ENCODE assay signal across 8 mouse cellular contexts in the genomic region with DNA sequence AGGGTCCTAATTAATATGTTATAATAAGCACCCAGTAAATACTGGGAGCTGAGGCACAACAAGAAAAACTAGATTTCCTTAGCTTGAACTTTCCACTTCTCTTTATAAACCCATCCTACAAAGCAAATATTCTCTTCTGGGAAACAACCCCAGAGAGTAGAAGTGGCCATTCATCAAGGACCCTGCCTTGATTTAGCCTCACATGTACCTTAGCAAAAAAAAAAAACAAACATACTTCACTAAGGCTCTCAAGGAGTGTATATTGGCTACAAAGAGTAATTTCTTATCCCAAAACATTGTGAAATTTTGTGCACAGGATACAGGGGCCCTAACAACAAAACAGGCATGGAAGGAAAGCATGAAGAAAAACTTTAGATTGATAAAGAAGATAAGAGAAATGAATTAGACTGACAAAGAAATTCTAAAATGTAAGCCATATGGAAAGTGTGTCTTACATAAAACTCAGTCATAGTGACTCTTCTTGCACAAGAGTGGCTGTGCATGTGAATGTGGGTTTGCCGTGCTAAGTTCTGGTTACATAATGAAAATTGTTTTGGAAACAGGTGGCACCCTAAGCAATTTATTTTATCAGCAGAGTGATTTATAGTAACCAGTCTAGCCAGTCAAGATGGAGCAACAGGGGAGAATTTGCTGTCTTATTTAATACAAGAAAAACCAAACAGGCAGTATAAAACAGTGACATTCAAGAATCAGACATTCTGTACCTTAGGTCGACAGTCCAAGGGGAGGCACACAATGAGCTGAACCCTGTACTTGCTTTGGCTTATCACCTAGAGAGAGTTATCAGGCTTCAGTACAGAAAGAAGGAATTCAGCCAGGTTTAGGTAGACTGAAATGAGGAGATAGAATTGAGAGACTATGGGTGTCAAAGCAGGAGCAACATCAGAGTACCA. TPM values are rescaled to one million over a fixed set of nuclear protein-coding genes. Genes with fewer than 3 reads are reported as not detected.
DNase-seq lines count a peak whose midpoint lies in the region; ATAC-seq and TF ChIP-seq lines count a peak whose summit lies in the region.

No protein-coding gene starts in this region.

- DNase-seq in neural tube, embryonic 11.5 days (ENCODE audit: low spot score) = no peak
- no peak for DNase-seq in neural tube, embryonic 10.5 days (ENCODE audit: extremely low spot score, low spot score)
- DNase-seq in liver, embryonic 14.5 days (ENCODE audit: low read depth in 3 of 3, low spot score in 3 of 3) = no peak
- DNase-seq in stomach, postnatal 0 days (ENCODE audit: low spot score) = no peak
- no peak for DNase-seq in thymus, postnatal 10 days (ENCODE audit: low spot score in 2 of 2)
- DNase-seq in frontal cortex, postnatal 14 days (ENCODE audit: low spot score in 2 of 2) = no peak
- DNase-seq in layer of hippocampus, adult 8-10 months (ENCODE audit: low spot score in 2 of 2) = no peak

- no peak for TF ChIP-seq EP300 in liver, embryonic 14.5 days (IDR thresholded peaks at IDR 0.05; ENCODE audit: low read depth)
- peak; percentile 55 for TF ChIP-seq EP300 in stomach, postnatal 0 days (optimal IDR thresholded peaks at IDR 0.05)

- no peaks in the 10 kb centered on the region for H3K9me3 ChIP-seq in neural tube, embryonic 11.5 days (ENCODE audit: control insufficient read depth, low read length)
- H3K9me3 ChIP-seq in forebrain, embryonic 15.5 days = no peaks in the 10 kb centered on the region
- no peaks in the 10 kb centered on the region for H3K9me3 ChIP-seq in liver, embryonic 14.5 days (ENCODE audit: control insufficient read depth, low read length)
- no peaks in the 10 kb centered on the region for H3K9me3 ChIP-seq in stomach, postnatal 0 days (ENCODE audit: control insufficient read depth, low read length)

- TF ChIP-seq CTCF in liver, embryonic 14.5 days (IDR thresholded peaks at IDR 0.05; ENCODE audit: low read depth) = no peak
- TF ChIP-seq CTCF in stomach, postnatal 0 days (IDR thresholded peaks at IDR 0.05; ENCODE audit: low read depth) = no peak

- WGBS in neural tube, embryonic 11.5 days = 80% methylated on average over 2 of the region's 2 CpGs
- 69% methylated on average over 2 of the region's 2 CpGs for WGBS in forebrain, embryonic 15.5 days
- 64% methylated on average over 2 of the region's 2 CpGs for WGBS in liver, embryonic 14.5 days (ENCODE audit: insufficient replicate concordance)
- WGBS in stomach, postnatal 0 days = 52% methylated on average over 2 of the region's 2 CpGs

- H3K27ac ChIP-seq in neural tube, embryonic 11.5 days (ENCODE audit: low read depth, low read length) = no peak overlapping the region
- H3K27ac ChIP-seq in forebrain, embryonic 15.5 days (replicated peaks) = peak overlapping the region; percentile 89; the same call in 1 of the 2 replicates
- no peak overlapping the region for H3K27ac ChIP-seq in liver, embryonic 14.5 days
- H3K27ac ChIP-seq in stomach, postnatal 0 days (replicated peaks) = peak overlapping the region; percentile 96

- H3K4me3 ChIP-seq in neural tube, embryonic 11.5 days (ENCODE audit: low read depth, low read length) = peak overlapping the region; percentile 90; the same call in 1 of the 2 replicates
- H3K4me3 ChIP-seq in forebrain, embryonic 15.5 days = peak overlapping the region; percentile 63
- peak overlapping the region; percentile 77 to 94 for H3K4me3 ChIP-seq in liver, embryonic 14.5 days (ENCODE audit: insufficient read depth in 1 of 2, low read depth in 2 of 2, low read length in 2 of 2)
- peak overlapping the region; percentile 96 for H3K4me3 ChIP-seq in stomach, postnatal 0 days (ENCODE audit: low read depth, low read length)

- ATAC-seq in neural tube, embryonic 11.5 days (ENCODE audit: insufficient read depth, low FRiP score, low TSS enrichment) = no peak
- ATAC-seq in forebrain, embryonic 15.5 days (replicated peaks) = no peak
- ATAC-seq in liver, embryonic 14.5 days (ENCODE audit: insufficient read depth) = no peak
- ATAC-seq in stomach, postnatal 0 days (ENCODE audit: low FRiP score, low TSS enrichment) = peak; percentile 5; the same call in 1 of the 2 replicates

- peak overlapping the region; percentile 61 for H3K4me2 ChIP-seq in neural tube, embryonic 11.5 days (ENCODE audit: low read depth)
- H3K4me2 ChIP-seq in forebrain, embryonic 15.5 days (replicated peaks) = peak overlapping the region; percentile 97
- H3K4me2 ChIP-seq in liver, embryonic 14.5 days (ENCODE audit: low read depth) = peak overlapping the region; percentile 96
- peak overlapping the region; percentile 98 for H3K4me2 ChIP-seq in stomach, postnatal 0 days (replicated peaks; ENCODE audit: low read depth)

- peaks cover 5% of the 10 kb centered on the region; the same call in 1 of the 2 replicates for H3K4me1 ChIP-seq in neural tube, embryonic 11.5 days (ENCODE audit: control insufficient read depth, insufficient read depth, low read length)
- H3K4me1 ChIP-seq in forebrain, embryonic 15.5 days = peaks cover 18% of the 10 kb centered on the region
- H3K4me1 ChIP-seq in liver, embryonic 14.5 days (replicated peaks; ENCODE audit: control insufficient read depth in 2 of 2, insufficient read depth in 2 of 2, low read length in 1 of 2) = peaks cover 11 to 16% of the 10 kb centered on the region in 2 experiments
- 0 out of 2 replicates have a peak, but pooled peaks cover 3% of the 10 kb centered on the region for H3K4me1 ChIP-seq in stomach, postnatal 0 days (replicated peaks; ENCODE audit: control insufficient read depth, insufficient read depth)

- peak overlapping the region; percentile 87 for H3K9ac ChIP-seq in neural tube, embryonic 11.5 days (ENCODE audit: low read length)
- H3K9ac ChIP-seq in forebrain, embryonic 15.5 days (replicated peaks) = peak overlapping the region; percentile 97
- peak overlapping the region; percentile 82; the same call in 1 of the 2 replicates for H3K9ac ChIP-seq in liver, embryonic 14.5 days (replicated peaks)
- H3K9ac ChIP-seq in stomach, postnatal 0 days (ENCODE audit: low read length) = peak overlapping the region; percentile 92

- no peaks in the 10 kb centered on the region for H3K36me3 ChIP-seq in neural tube, embryonic 11.5 days (ENCODE audit: control insufficient read depth, insufficient read depth, low read length)
- H3K36me3 ChIP-seq in forebrain, embryonic 15.5 days = peaks cover 8% of the 10 kb centered on the region; the same call in 1 of the 2 replicates
- H3K36me3 ChIP-seq in liver, embryonic 14.5 days (replicated peaks; ENCODE audit: control insufficient read depth, insufficient read depth, low read depth) = peaks cover 6% of the 10 kb centered on the region
- H3K36me3 ChIP-seq in stomach, postnatal 0 days (ENCODE audit: control insufficient read depth, insufficient read depth, low read length) = no peaks in the 10 kb centered on the region

- H3K27me3 ChIP-seq in neural tube, embryonic 11.5 days (ENCODE audit: control insufficient read depth, insufficient read depth, low read length) = no peaks in the 10 kb centered on the region
- H3K27me3 ChIP-seq in forebrain, embryonic 15.5 days = no peaks in the 10 kb centered on the region
- H3K27me3 ChIP-seq in liver, embryonic 14.5 days (ENCODE audit: control insufficient read depth, insufficient read depth, low read length) = no peaks in the 10 kb centered on the region
- H3K27me3 ChIP-seq in stomach, postnatal 0 days (ENCODE audit: control insufficient read depth, insufficient read depth, low read length) = no peaks in the 10 kb centered on the region

RNA-seq across cellular contexts. Expression of gene Gpam, which starts 26.6 kb away (rescaled TPM):
- polyA plus RNA-seq in neural tube, embryonic 11.5 days (2014; fragmentation: Nextera tagmentation; extraction: Ambion mirVana) = 20.3 and 20.4 TPM in 2 replicates
- 22.1 and 22.3 TPM in 2 replicates for polyA plus RNA-seq in forebrain, embryonic 15.5 days (2015; fragmentation: Nextera tagmentation; extraction: Ambion mirVana)
- polyA plus RNA-seq in liver, embryonic 14.5 days (2012; rRNA removed) = 13.6 and 15.0 TPM in 2 replicates
- 21.6 and 24.0 TPM in 2 replicates for polyA plus RNA-seq in liver, embryonic 14.5 days (2014; fragmentation: Nextera tagmentation; extraction: Ambion mirVana)
- polyA plus RNA-seq in stomach, postnatal 0 days (2015; fragmentation: Nextera tagmentation; extraction: Ambion mirVana) = 12.5 and 13.1 TPM in 2 replicates
- total RNA-seq in layer of hippocampus, adult 8-10 months (2022) = 10 to 100 TPM; 47.2 to 72.0 (median 60.2) TPM

Comparison
In these comparisons a context has a peak if more than half of its experiments do, and no peak if none do; other contexts are left out.
1. H3K27ac ChIP-seq: peak in forebrain, embryonic 15.5 days (single experiment) and stomach, postnatal 0 days (single experiment); none in neural tube, embryonic 11.5 days (single experiment) and liver, embryonic 14.5 days (single experiment).
2. Peak in every context shown above with its lines, with median percentiles within 50 percentile points of each other: H3K4me2 ChIP-seq, H3K4me3 ChIP-seq and H3K9ac ChIP-seq.